In the genomic region with DNA sequence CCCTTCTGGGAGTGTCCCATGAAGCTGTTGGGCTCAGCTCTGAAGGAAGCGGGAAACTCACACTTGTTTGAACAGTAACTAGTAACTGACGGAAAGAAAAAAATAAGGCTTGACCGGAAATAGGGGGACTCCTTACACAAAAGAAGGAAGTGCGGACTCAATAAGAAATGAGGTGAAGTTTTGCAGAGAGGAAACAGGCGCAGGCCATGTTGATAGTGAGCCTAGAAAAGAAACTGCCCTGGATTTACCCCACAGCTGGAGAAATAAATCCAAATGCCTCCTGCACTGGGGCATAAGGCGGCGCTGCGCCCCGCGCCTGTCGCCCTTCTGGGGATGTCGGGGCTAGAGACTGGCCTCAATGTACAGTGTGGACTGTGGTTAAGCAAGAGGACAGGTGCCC, we compare ENCODE assay signal across 16 mouse cellular contexts.
A peak's percentile ranks its signal among the peaks of the same experiment; 100 is the strongest.
DNase-seq lines count a peak whose midpoint lies in the region; ATAC-seq and TF ChIP-seq lines count a peak whose summit lies in the region.
"Had no signal": no experiment of that assay in that cellular context is flagged by ENCODE, and none has a peak within 500 bp of the region (broad histone marks: within the 10 kb centered on the region; RNA-seq: fewer than 3 reads in every experiment).

No protein-coding gene starts in this region.

- H3K36me3 ChIP-seq in kidney, postnatal 0 days (ENCODE audit: insufficient read depth, low read length): no peaks in the 10 kb centered on the region
- no peaks in the 10 kb centered on the region for H3K36me3 ChIP-seq in heart, embryonic 15.5 days
- H3K36me3 ChIP-seq: midbrain, embryonic 12.5 days had no signal

- H3K4me2 ChIP-seq in kidney, postnatal 0 days (ENCODE audit: low read length): no peak overlapping the region
- H3K4me2 ChIP-seq in heart, embryonic 15.5 days: no peak overlapping the region
- H3K4me2 ChIP-seq: forebrain, embryonic 13.5 days; hindbrain, embryonic 14.5 days; midbrain, embryonic 12.5 days had no signal

- H3K27ac ChIP-seq in kidney, postnatal 0 days: no peak overlapping the region
- H3K27ac ChIP-seq in heart, embryonic 15.5 days: peak overlapping the region; percentile 71
- H3K27ac ChIP-seq: forebrain, embryonic 13.5 days; hindbrain, embryonic 14.5 days; layer of hippocampus, adult 2 months; midbrain, embryonic 12.5 days had no signal

- intact Hi-C loops in left cerebral cortex, postnatal 36 days (cut with DNase I): no loop called here

- peak; percentile 59 for DNase-seq in kidney, postnatal 0 days (ENCODE audit: low spot score)
- DNase-seq in kidney, postnatal 10 days: no peak
- peak; percentile 26 to 68 for DNase-seq in heart, adult 9 months (ENCODE audit: low spot score in 2 of 2)
- peak; percentile 39 for DNase-seq in lung, postnatal 36 days
- DNase-seq in left cerebral cortex, postnatal 36 days (ENCODE audit: low spot score in 2 of 2): no peak
- no peak for DNase-seq in gastrocnemius, postnatal 4 days (ENCODE audit: low spot score in 2 of 2)
- DNase-seq in cerebellum, postnatal 25 days: no peak
- DNase-seq: adrenal gland, postnatal 36 days; cerebellum, adult 11-12 months; gastrocnemius, postnatal 10 days; thymus, adult 2 months had no signal

- H3K9ac ChIP-seq in kidney, postnatal 0 days (ENCODE audit: low read depth, low read length): no peak overlapping the region
- H3K9ac ChIP-seq in heart, embryonic 15.5 days: no peak overlapping the region
- H3K9ac ChIP-seq: forebrain, embryonic 13.5 days; hindbrain, embryonic 14.5 days; midbrain, embryonic 12.5 days had no signal

- no peak overlapping the region for H3K4me3 ChIP-seq in kidney, postnatal 0 days (replicated peaks; ENCODE audit: low read depth, low read length)
- no peak overlapping the region for H3K4me3 ChIP-seq in heart, embryonic 15.5 days
- H3K4me3 ChIP-seq: forebrain, embryonic 13.5 days; layer of hippocampus, adult 2 months; midbrain, embryonic 12.5 days had no signal

- 80% methylated on average over 12 of the region's 12 CpGs for WGBS in kidney, postnatal 0 days
- WGBS in heart, embryonic 15.5 days: 66% methylated on average over 12 of the region's 12 CpGs

- no peaks in the 10 kb centered on the region for H3K27me3 ChIP-seq in kidney, postnatal 0 days (ENCODE audit: insufficient read depth, low read length)
- no peaks in the 10 kb centered on the region for H3K27me3 ChIP-seq in heart, embryonic 15.5 days
- H3K27me3 ChIP-seq: forebrain, embryonic 13.5 days; midbrain, embryonic 12.5 days had no signal

- peaks cover 13% of the 10 kb centered on the region for H3K4me1 ChIP-seq in kidney, postnatal 0 days (replicated peaks; ENCODE audit: insufficient read depth, low read length)
- H3K4me1 ChIP-seq in heart, embryonic 15.5 days (replicated peaks): peaks cover 19% of the 10 kb centered on the region

- no peak for TF ChIP-seq CTCF in kidney, postnatal 0 days (IDR thresholded peaks at IDR 0.05; ENCODE audit: low read depth)

- no peak for ATAC-seq in kidney, postnatal 0 days (replicated peaks; ENCODE audit: low FRiP score, low read depth)
- ATAC-seq in heart, embryonic 15.5 days (replicated peaks; ENCODE audit: insufficient number of reproducible peaks, insufficient read depth, low FRiP score, low read depth): peak; percentile 59
- ATAC-seq: forebrain, embryonic 13.5 days had no signal

- no peaks in the 10 kb centered on the region for H3K9me3 ChIP-seq in kidney, postnatal 0 days (replicated peaks; ENCODE audit: low read length)
- H3K9me3 ChIP-seq in heart, embryonic 15.5 days (replicated peaks): no peaks in the 10 kb centered on the region
- H3K9me3 ChIP-seq: forebrain, embryonic 13.5 days; midbrain, embryonic 12.5 days had no signal

Comparison
In these comparisons a context has a peak if more than half of its experiments do, and no peak if none do; other contexts are left out.
1. DNase-seq: peak in kidney, postnatal 0 days (single experiment), heart, adult 9 months (2 of 2) and lung, postnatal 36 days (single experiment); none in kidney, postnatal 10 days (single experiment), left cerebral cortex, postnatal 36 days (0 of 2), gastrocnemius, postnatal 4 days (0 of 2) and cerebellum, postnatal 25 days (0 of 2).